Mouse (Mus musculus) lung, embryonic 15.5 days (tissue): ENCODE data around the gene Tsc22d3. TPM values are rescaled to one million over a fixed set of nuclear protein-coding genes. Genes with fewer than 3 reads are reported as not detected.
"Not testable (repeated sequence)": the region's sequence is repeated elsewhere in the genome, so short reads cannot be mapped to it uniquely, and the experiment has no call there.

Experiments
- ATAC-seq: fragments of 200-750 bp; cut with Nextera tagmentation; 2 replicates; pipeline ENCODE4 v1.8.0; 2017; ENCODE audit warnings: moderate number of reproducible peaks, borderline replicate concordance; ENCODE audit not compliant: low FRiP score, low TSS enrichment; ENCODE audit errors: extremely low read depth
- H3K27ac ChIP-seq: fragments of 300-500 bp; sonication (generic); 2 replicates; pipeline ENCODE4 v1.5.1; 2015; ENCODE audit warnings: moderate library complexity, mild to moderate bottlenecking, inconsistent platforms
- H3K27me3 ChIP-seq: fragments of 300-500 bp; sonication (generic); 2 replicates; pipeline ENCODE4 v1.6.1; 2015; ENCODE audit warnings: inconsistent platforms
- H3K36me3 ChIP-seq: fragments of 300-500 bp; sonication (generic); 2 replicates; pipeline ENCODE4 v1.6.1; 2015; ENCODE audit warnings: inconsistent platforms
- H3K4me1 ChIP-seq: fragments of 300-500 bp; sonication (generic); 2 replicates; pipeline ENCODE4 v1.6.1; 2015; ENCODE audit warnings: inconsistent platforms
- H3K4me2 ChIP-seq: fragments of 300-500 bp; sonication (generic); 2 replicates; pipeline ENCODE4 v1.6.1; 2015; ENCODE audit warnings: inconsistent platforms, mild to moderate bottlenecking, moderate library complexity
- H3K4me3 ChIP-seq: fragments of 300-500 bp; sonication (generic); 2 replicates; pipeline ENCODE4 v1.5.1; 2015; ENCODE audit warnings: mild to moderate bottlenecking, inconsistent platforms
- H3K9ac ChIP-seq: fragments of 300-500 bp; sonication (generic); 2 replicates; pipeline ENCODE4 v1.6.1; 2015; ENCODE audit warnings: inconsistent platforms
- H3K9me3 ChIP-seq: fragments of 300-500 bp; sonication (generic); 2 replicates; pipeline ENCODE4 v1.6.1; 2016; ENCODE audit warnings: inconsistent platforms
- WGBS: fragments of 180-500 bp; shearing (Covaris S2); methylation state at CpG from one replicate; pipeline ENCODE4 v1.1.7; 2015; 5-methylcytosine and 5-hydroxymethylcytosine counted together
- polyA plus RNA-seq: library from polyadenylated mRNA; unstranded; fragments of >200 nt; fragmentation: Nextera tagmentation; extraction: Ambion mirVana; gene quantifications from 2 replicates; pipeline ENCODE4 v1.2.1, GENCODE M21; 2015

The Tsc22d3 gene
- polyA plus RNA-seq, 1 experiment from 2014 or later = 111 TPM

DNA sequence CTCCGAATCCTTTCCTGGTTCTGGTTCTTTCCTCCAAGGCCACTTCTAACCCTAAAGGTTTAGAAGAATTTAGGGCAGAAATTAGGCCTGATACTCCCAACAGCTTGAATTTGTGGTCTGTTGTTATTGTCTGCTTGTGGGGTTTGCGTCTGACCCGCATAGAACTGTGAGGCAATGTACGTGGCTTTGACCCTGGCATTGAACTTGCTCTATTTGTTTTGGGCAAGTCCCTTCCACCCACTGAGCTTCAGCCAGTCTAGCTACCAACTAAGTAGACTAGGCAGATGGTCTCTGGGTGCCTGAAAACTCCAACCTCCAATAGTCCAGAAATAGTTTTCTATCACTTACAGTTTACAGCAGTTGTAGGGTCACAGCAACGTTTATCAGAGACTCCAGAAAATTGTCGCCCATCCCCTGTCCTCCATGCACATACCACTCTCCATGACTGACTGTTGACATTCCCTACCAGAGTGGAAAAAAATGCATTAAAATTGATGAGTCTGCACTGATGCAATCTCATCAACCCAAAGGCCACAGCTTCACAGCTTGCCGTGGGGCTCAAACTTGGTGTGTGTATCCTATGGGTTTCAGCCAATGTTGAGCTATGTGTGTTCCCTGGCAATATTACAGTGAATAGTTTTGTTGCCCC, 74.7 kb downstream of the Tsc22d3 start:
- H3K4me2 ChIP-seq = no peak overlapping the region

GRCm38 (mm10) chrX:140524231-140524630, 76.2 kb downstream of the Tsc22d3 start:
- no peaks in the 10 kb centered on the region; the same call in 1 of the 2 replicates for H3K27me3 ChIP-seq
- no peak overlapping the region for H3K9ac ChIP-seq
- no peak for ATAC-seq
- H3K9me3 ChIP-seq = no peaks in the 10 kb centered on the region
- H3K4me2 ChIP-seq = no peak overlapping the region
- no peak overlapping the region for H3K27ac ChIP-seq
- 0 out of 2 replicates have a peak, but pooled peaks cover 3% of the 10 kb centered on the region for H3K4me1 ChIP-seq
- WGBS = 85% methylated on average over 5 of the region's 5 CpGs
- no peak overlapping the region for H3K4me3 ChIP-seq
- no peaks in the 10 kb centered on the region for H3K36me3 ChIP-seq

More for the DNA sequence above, 74.7 kb downstream of the Tsc22d3 start:
- no peaks in the 10 kb centered on the region for H3K4me1 ChIP-seq
- ATAC-seq = no peak
- WGBS = 75% methylated on average over 7 of the region's 7 CpGs
- H3K27ac ChIP-seq = no peak overlapping the region
- H3K4me3 ChIP-seq = no peak overlapping the region
- no peak overlapping the region for H3K9ac ChIP-seq
- H3K27me3 ChIP-seq = peaks cover 8% of the 10 kb centered on the region; the same call in 1 of the 2 replicates
- no peaks in the 10 kb centered on the region for H3K9me3 ChIP-seq
- no peaks in the 10 kb centered on the region for H3K36me3 ChIP-seq

DNA sequence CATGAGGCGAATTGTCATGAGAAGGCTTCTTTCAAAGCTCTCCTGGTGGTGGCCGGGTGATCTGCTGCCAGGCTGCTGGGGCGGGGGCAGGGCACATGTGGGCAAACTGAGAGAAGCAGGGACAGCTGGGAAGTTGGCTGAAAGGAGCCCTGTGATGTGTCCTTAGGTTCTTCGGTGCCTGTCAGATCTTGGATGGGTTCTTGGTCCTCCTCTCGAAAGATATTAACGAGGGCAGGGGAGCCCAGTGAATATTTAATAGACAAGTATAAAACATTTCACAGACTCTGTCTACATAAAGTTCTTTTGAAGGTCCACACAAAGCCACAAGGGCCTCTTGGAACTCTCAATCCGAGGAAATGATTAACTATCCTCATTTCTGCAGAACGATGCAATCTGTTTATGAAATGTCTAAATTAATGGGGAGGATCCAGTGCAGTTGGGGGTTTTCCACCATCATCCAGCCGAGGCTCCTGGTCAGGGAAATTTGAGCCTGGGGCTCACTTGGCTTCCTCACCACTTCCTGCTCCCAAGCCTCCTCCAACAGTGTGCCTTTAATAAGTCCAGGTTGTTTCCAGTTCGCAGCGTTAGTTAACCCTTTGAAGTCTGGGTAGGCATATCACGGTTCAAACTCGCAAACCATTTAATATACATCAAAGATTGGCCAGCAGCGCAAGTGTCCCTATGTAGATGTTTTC, 78.2 kb downstream of the Tsc22d3 start:
- ATAC-seq = no peak
- no peaks in the 10 kb centered on the region for H3K36me3 ChIP-seq
- H3K27ac ChIP-seq = no peak overlapping the region
- H3K9me3 ChIP-seq = no peaks in the 10 kb centered on the region
- WGBS = 47% methylated on average over 14 of the region's 14 CpGs
- H3K4me2 ChIP-seq = no peak overlapping the region
- H3K4me1 ChIP-seq = 0 out of 2 replicates have a peak, but pooled peaks cover 3% of the 10 kb centered on the region
- H3K4me3 ChIP-seq = no peak overlapping the region
- H3K27me3 ChIP-seq = no peaks in the 10 kb centered on the region; the same call in 1 of the 2 replicates
- no peak overlapping the region for H3K9ac ChIP-seq

DNA sequence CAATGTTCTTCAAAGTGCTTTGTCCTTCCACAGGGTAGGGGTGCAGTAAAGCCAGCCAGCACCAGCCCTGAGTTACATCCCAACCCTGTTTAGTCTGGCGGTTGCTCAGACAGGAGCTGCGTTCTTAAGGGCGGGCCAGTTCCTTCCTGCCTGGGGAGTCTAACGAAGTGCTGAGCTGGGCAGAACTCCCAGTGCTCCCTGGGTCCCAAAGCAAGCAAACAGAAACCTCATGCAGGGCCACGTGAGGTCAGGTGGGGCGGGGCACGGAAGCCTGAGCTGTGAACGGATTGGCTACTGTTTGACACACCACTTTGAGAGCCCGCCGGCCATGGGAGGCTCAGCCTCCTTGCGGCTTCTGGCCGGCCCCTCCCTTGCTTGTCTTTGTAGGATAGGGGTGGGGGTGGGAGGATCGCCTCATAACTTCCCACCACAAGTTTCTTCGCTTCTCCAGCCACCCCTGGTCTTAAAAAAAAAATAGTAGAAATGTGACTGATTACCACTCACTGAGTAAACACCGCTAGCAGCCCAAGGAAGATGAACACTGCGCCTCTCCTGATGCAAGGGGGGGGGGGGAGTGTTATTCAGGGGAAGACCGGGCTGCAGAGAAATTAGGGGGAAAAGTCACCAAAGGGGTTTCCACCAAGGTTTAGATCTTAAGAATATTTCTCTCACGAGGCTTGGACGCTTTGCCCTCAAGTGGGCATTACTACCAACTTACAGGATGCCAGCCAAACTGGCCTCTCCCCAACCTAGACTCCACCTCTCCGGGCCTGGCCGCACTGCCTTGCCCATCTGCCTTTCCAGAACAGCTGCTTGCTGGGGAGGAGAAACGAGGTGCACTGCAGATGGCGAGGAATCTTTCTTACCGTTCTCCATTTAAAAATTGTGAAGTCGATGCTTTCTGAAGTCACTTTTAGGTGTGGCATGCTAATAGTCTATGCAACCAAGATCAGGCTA, 80.0 kb downstream of the Tsc22d3 start:
- 19% methylated on average over 25 of the region's 25 CpGs for WGBS
- peak; percentile 97 for ATAC-seq
- H3K4me2 ChIP-seq = peak overlapping the region; percentile 51
- no peaks in the 10 kb centered on the region for H3K9me3 ChIP-seq
- H3K9ac ChIP-seq = no peak overlapping the region
- H3K4me1 ChIP-seq = 0 out of 2 replicates have a peak, but pooled peaks cover 3% of the 10 kb centered on the region
- H3K27me3 ChIP-seq = no peaks in the 10 kb centered on the region; the same call in 1 of the 2 replicates
- peak overlapping the region; percentile 12; the same call in 1 of the 2 replicates for H3K4me3 ChIP-seq
- peak overlapping the region; percentile 74 for H3K27ac ChIP-seq
- no peaks in the 10 kb centered on the region for H3K36me3 ChIP-seq

GRCm38 (mm10) chrX:140518351-140518750, 82.1 kb downstream of the Tsc22d3 start:
- Histone ChIP-seq H3K4me1 (0 out of 2 replicates have a peak, but pooled peaks cover 3% of the 10 kb centered on the region), H3K4me3 (no peak overlapping the region), H3K36me3 (no peaks in the 10 kb centered on the region), H3K9ac (no peak overlapping the region), H3K27me3 (peaks cover 2% of the 10 kb centered on the region; the same call in 1 of the 2 replicates), H3K27ac (no peak overlapping the region), H3K4me2 (no peak overlapping the region), H3K9me3 (no peaks in the 10 kb centered on the region)
- 77% methylated on average over 8 of the region's 8 CpGs for WGBS
- ATAC-seq = no peak

DNA sequence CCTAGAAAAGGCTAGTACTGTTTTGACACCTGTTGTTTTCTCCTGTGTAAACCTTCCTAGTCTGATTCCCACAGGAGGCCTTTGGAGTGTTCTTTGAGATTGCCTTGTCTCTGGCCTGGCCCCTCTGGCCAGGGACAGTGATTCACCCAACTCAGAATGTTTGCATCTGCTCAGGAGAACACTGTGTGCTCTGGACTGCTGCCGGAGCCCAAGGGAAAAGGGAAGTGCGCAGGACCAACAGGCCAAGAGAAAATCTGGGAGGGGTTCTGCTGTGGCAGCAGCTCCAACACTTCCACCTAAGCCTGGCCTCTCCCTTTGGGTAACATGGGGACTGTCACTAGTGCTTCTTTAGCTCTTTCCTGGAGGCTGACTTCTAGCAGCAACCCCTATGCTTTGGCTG, 87.1 kb downstream of the Tsc22d3 start:
- Histone ChIP-seq H3K4me3 (no peak overlapping the region), H3K36me3 (no peaks in the 10 kb centered on the region), H3K27ac (no peak overlapping the region), H3K27me3 (peaks cover 4% of the 10 kb centered on the region; the same call in 1 of the 2 replicates), H3K9me3 (no peaks in the 10 kb centered on the region), H3K4me1 (peaks cover 18% of the 10 kb centered on the region), H3K9ac (no peak overlapping the region), H3K4me2 (no peak overlapping the region)
- 79% methylated on average over 2 of the region's 2 CpGs for WGBS
- ATAC-seq = no peak

DNA sequence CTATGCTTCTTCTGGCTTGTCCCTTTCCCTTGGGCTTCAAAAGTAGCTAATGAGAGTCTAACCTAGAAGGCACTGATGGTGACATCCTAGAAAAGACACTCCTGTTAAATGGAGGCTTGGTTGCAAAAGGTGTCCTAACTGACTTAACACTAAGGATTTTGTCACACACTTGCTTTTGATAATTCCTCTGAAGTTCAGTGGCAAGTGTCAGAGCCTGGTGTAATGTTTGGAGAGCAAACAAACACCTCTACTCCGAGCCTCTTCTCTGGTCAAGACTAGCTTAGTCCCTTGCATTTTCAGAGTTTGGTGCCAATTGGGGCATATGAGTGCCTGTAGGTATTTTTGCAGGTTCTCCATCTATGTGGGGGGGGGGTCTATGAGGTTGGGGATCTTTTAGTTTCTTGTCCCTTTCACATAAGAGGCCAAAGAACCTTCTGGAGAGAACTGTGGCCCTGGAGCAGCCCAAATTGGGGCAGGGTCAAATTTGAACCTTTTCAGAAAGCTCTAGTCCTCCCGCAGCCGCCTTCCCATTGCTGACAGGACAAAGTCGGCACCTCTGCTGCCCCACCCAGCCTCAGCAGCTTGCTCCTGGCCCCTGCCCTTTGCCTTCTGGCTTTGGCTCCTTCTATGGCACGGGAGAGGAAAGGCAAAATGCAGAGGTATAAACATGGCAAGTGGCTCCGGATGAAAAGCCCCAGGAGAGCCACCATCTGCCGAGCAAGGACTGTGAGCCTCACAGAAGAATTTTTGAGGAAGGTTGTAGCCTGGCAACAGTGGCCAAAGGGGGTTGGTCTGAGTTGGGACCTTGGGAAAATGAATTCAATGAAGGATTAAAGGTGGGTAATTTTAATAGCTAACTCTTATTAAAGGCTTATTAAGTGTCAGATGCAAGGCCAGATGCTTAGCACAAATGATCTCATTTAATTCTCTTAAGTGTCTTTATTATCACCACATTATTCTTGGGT, 88.5 kb downstream of the Tsc22d3 start:
- Histone ChIP-seq H3K4me1 (peaks cover 18% of the 10 kb centered on the region), H3K9me3 (no peaks in the 10 kb centered on the region), H3K36me3 (no peaks in the 10 kb centered on the region), H3K4me2 (peak overlapping the region; percentile 41), H3K27me3 (0 out of 2 replicates have a peak, but pooled peaks cover 4% of the 10 kb centered on the region), H3K9ac (no peak overlapping the region), H3K4me3 (no peak overlapping the region), H3K27ac (peak overlapping the region; percentile 49)
- no peak for ATAC-seq
- WGBS = 55% methylated on average over 7 of the region's 7 CpGs

DNA sequence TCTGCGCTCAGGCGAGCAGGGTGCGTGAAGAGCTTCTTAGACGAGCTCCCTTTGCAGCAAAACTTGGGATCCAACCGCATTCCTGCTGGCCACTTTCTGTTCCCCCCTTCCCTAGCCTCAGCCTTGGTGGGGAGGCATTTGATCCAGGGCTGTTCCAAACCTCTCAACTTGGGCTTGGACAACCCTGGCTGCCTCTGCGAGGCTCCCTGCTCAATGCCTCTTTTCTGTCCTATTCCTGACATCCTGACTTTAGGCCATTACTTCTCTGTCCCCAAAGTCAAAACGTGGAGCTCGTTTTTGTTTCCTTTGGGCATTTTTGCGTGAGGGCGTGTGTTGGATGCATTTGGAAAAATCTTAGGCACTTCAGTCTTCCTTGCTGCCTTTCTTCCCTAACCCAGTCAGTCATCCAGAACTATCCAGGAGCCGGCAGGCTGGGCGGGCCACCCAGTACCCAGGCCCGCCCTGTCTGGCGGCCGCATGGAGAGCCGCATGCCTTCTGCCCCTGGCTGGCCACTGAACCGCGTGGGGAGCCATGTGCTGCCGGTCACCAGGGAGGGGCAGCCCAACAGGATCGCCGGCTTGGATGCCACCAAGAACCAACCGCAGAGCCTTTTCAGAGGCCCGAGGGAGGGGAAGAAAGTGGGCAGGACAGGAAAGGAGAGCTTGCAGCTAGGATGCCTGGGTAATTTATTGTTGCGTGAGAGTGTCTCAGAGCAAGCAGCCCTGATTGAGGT, 89.6 kb downstream of the Tsc22d3 start:
- Histone ChIP-seq H3K9ac (no peak overlapping the region), H3K4me1 (peaks cover 20% of the 10 kb centered on the region), H3K4me3 (no peak overlapping the region), H3K36me3 (no peaks in the 10 kb centered on the region), H3K9me3 (no peaks in the 10 kb centered on the region), H3K4me2 (peak overlapping the region; percentile 41), H3K27ac (peak overlapping the region; percentile 49), H3K27me3 (0 out of 2 replicates have a peak, but pooled peaks cover 4% of the 10 kb centered on the region)
- WGBS = 34% methylated on average over 24 of the region's 24 CpGs
- ATAC-seq = peak; percentile 75; the same call in 1 of the 2 replicates

GRCm38 (mm10) chrX:140509817-140510216, 90.6 kb downstream of the Tsc22d3 start:
- no peak overlapping the region for H3K27ac ChIP-seq
- no peak overlapping the region for H3K9ac ChIP-seq
- no peak overlapping the region for H3K4me2 ChIP-seq
- no peaks in the 10 kb centered on the region for H3K9me3 ChIP-seq
- H3K4me3 ChIP-seq = no peak overlapping the region
- H3K27me3 ChIP-seq = 0 out of 2 replicates have a peak, but pooled peaks cover 4% of the 10 kb centered on the region
- 69% methylated on average over 6 of the region's 6 CpGs for WGBS
- H3K36me3 ChIP-seq = no peaks in the 10 kb centered on the region
- peaks cover 20% of the 10 kb centered on the region for H3K4me1 ChIP-seq
- ATAC-seq = no peak

DNA sequence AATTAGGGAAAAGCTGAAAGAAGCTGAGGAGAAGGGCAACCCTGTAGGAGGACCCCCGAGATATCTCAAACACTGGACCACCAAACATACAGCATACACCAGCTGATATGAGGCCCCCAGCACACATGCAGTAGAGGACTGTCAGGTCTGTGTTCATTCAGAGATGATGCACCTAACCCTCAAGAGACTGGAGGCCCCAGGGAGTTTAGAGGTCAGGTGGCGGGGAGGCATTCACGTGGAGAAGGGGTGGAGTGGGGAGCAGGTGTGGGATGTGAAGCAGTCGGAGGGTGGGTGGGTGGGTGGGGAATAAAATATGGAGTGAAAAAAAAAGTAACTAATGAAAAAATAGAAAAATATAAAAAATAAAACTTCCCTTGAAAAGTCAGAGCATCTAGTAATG, 91.7 kb downstream of the Tsc22d3 start:
- ATAC-seq, H3K36me3 ChIP-seq, H3K9me3 ChIP-seq, H3K27ac ChIP-seq, H3K9ac ChIP-seq, H3K27me3 ChIP-seq, H3K4me2 ChIP-seq, H3K4me3 ChIP-seq: not testable (repeated sequence)
- WGBS = 68% methylated on average over 4 of the region's 4 CpGs
- peaks cover 20% of the 10 kb centered on the region for H3K4me1 ChIP-seq
